Mouse (Mus musculus) CH12.LX (cell line): Measurements from ENCODE around the gene Zc3h15. TPM values are rescaled to one million over a fixed set of nuclear protein-coding genes. Genes with fewer than 3 reads are reported as not detected.
A peak's percentile ranks its signal among the peaks of the same experiment; 100 is the strongest.

Source experiments
- DNase-seq: peaks from one replicate; pipeline ENCODE4 v3.0.0-alpha.2; 2013; ENCODE audit errors: extremely low read depth
- H3K27ac ChIP-seq: 2 replicates; pipeline ENCODE4 v1.5.1; 2012; ENCODE audit warnings: low read depth, mild to moderate bottlenecking, control low read depth, moderate library complexity; ENCODE audit not compliant: insufficient read depth
- H3K27me3 ChIP-seq: replicated peaks from 2 replicates; pipeline ENCODE3; 2012; ENCODE audit warnings: inconsistent platforms
- H3K36me3 ChIP-seq, 2 experiments: replicated peaks in 1 of 2; 2 replicates each; pipeline versions ENCODE3 to v1.6.1; 2012; ENCODE audit warnings: inconsistent platforms in 1 of 2, low read length in 1 of 2, mild to moderate bottlenecking in 1 of 2, mixed read lengths in 1 of 2, moderate library complexity in 1 of 2; ENCODE audit not compliant: control insufficient read depth in 1 of 2, insufficient read depth in 1 of 2
- H3K4me1 ChIP-seq, 2 experiments: 2 replicates each; pipeline ENCODE4 v1.6.1; 2012; ENCODE audit warnings: inconsistent platforms in 1 of 2, moderate library complexity in 1 of 2; ENCODE audit not compliant: insufficient read depth in 2 of 2, control insufficient read depth in 1 of 2
- H3K4me2 ChIP-seq: 2 replicates; pipeline ENCODE4 v1.6.1; 2012; ENCODE audit warnings: low read depth, mild to moderate bottlenecking, control low read depth; ENCODE audit not compliant: poor library complexity, insufficient read depth, severe bottlenecking
- H3K4me3 ChIP-seq, 3 experiments: fragments of 150-350 bp in 1 of 3; sonication (generic) in 1 of 3; replicated peaks in 1 of 3; 2 replicates each; pipeline versions ENCODE3 to v1.5.1; 2011 to 2012; ENCODE audit warnings: low read depth in 2 of 3, low read length in 2 of 3, mild to moderate bottlenecking in 2 of 3, moderate library complexity in 2 of 3, control low read depth in 1 of 3, improper control_type of control experiment in 1 of 3, inconsistent platforms in 1 of 3, mixed read lengths in 1 of 3; ENCODE audit not compliant: poor library complexity in 1 of 3
- H3K79me2 ChIP-seq: replicated peaks from 2 replicates; pipeline ENCODE4 v1.6.1; 2012; ENCODE audit warnings: mild to moderate bottlenecking, moderate library complexity; ENCODE audit not compliant: control insufficient read depth, poor library complexity, insufficient read depth, severe bottlenecking; ENCODE audit errors: extremely low read depth
- H3K9ac ChIP-seq: 2 replicates; pipeline ENCODE4 v1.6.1; 2012; ENCODE audit warnings: low read depth, mild to moderate bottlenecking, control low read depth, moderate library complexity; ENCODE audit not compliant: insufficient read depth
- H3K9me3 ChIP-seq: replicated peaks from 2 replicates; pipeline ENCODE3; 2012; ENCODE audit warnings: low read length, inconsistent platforms, mixed read lengths
- BHLHE40 ChIP-seq: IDR thresholded peaks from 2 replicates; pipeline ENCODE4 v1.6.1; 2011; ENCODE audit warnings: mild to moderate bottlenecking, low read depth, low read length, improper control_type of control experiment
- CHD1 ChIP-seq: IDR thresholded peaks from 2 replicates; pipeline ENCODE4 v1.6.1; 2012; ENCODE audit warnings: low read depth, low read length, improper control_type of control experiment, inconsistent platforms
- CHD2 ChIP-seq: IDR thresholded peaks from 2 replicates; pipeline ENCODE4 v1.6.1; 2011; ENCODE audit warnings: low read length, improper control_type of control experiment
- CTCF ChIP-seq, 2 experiments: IDR thresholded peaks in 1 of 2; conservative IDR thresholded peaks in 1 of 2; 2 replicates each; pipeline ENCODE4 v1.5.1; 2011 to 2012; ENCODE audit warnings: low read depth in 2 of 2, low read length in 2 of 2, improper control_type of control experiment in 1 of 2, inconsistent platforms in 1 of 2, mild to moderate bottlenecking in 1 of 2, moderate library complexity in 1 of 2
- E2F4 ChIP-seq: IDR thresholded peaks from 2 replicates; pipeline ENCODE4 v1.6.1; 2011; ENCODE audit warnings: low read depth, low read length, improper control_type of control experiment; ENCODE audit not compliant: insufficient replicate concordance
- ELF1 ChIP-seq: IDR thresholded peaks from 2 replicates; pipeline ENCODE4 v1.6.1; 2014; ENCODE audit warnings: low read depth, mild to moderate bottlenecking, inconsistent platforms, low read length, improper control_type of control experiment
- EP300 ChIP-seq: IDR thresholded peaks from 2 replicates; pipeline ENCODE4 v1.6.1; 2011; ENCODE audit warnings: low read length, improper control_type of control experiment
- ETS1 ChIP-seq: conservative IDR thresholded peaks from 2 replicates; pipeline ENCODE4 v1.6.1; 2012; ENCODE audit warnings: low read depth, mild to moderate bottlenecking, inconsistent platforms, low read length, improper control_type of control experiment, moderate library complexity
- GABPA ChIP-seq: IDR thresholded peaks from 2 replicates; pipeline ENCODE4 v1.6.1; 2012; ENCODE audit warnings: low read depth, low read length, improper control_type of control experiment, inconsistent platforms; ENCODE audit not compliant: insufficient replicate concordance
- HCFC1 ChIP-seq: IDR thresholded peaks from 2 replicates; pipeline ENCODE4 v1.6.1; 2012; ENCODE audit warnings: low read depth, mild to moderate bottlenecking, inconsistent platforms, low read length, improper control_type of control experiment
- IRF4 ChIP-seq: IDR thresholded peaks from 2 replicates; pipeline ENCODE4 v1.6.1; 2014; ENCODE audit warnings: low read depth, mild to moderate bottlenecking, inconsistent platforms, low read length, improper control_type of control experiment
- JUN ChIP-seq: IDR thresholded peaks from 2 replicates; pipeline ENCODE4 v1.6.1; 2011; ENCODE audit warnings: low read depth, mild to moderate bottlenecking, low read length, improper control_type of control experiment, moderate library complexity; ENCODE audit not compliant: insufficient read depth
- JUND ChIP-seq: conservative IDR thresholded peaks from 2 replicates; pipeline ENCODE4 v1.6.1; 2011; ENCODE audit warnings: low read depth, low read length, improper control_type of control experiment
- KAT2A ChIP-seq: IDR thresholded peaks from 2 replicates; pipeline ENCODE4 v1.6.1; 2012; ENCODE audit warnings: low read length, improper control_type of control experiment, inconsistent platforms; ENCODE audit not compliant: insufficient replicate concordance
- MAFK ChIP-seq: IDR thresholded peaks from 2 replicates; pipeline ENCODE4 v1.6.1; 2011; ENCODE audit warnings: low read length, improper control_type of control experiment; ENCODE audit not compliant: insufficient replicate concordance
- MAX ChIP-seq: IDR thresholded peaks from 2 replicates; pipeline ENCODE4 v1.6.1; 2011; ENCODE audit warnings: low read length, improper control_type of control experiment
- MAZ ChIP-seq: IDR thresholded peaks from 2 replicates; pipeline ENCODE4 v1.6.1; 2012; ENCODE audit warnings: low read depth, mild to moderate bottlenecking, inconsistent platforms, low read length, improper control_type of control experiment, moderate library complexity
- MEF2A ChIP-seq: IDR thresholded peaks from 2 replicates; pipeline ENCODE4 v1.6.1; 2014; ENCODE audit warnings: low read depth, mild to moderate bottlenecking, inconsistent platforms, low read length, improper control_type of control experiment, borderline replicate concordance
- MXI1 ChIP-seq: IDR thresholded peaks from 2 replicates; pipeline ENCODE4 v1.6.1; 2011; ENCODE audit warnings: mild to moderate bottlenecking, low read depth, low read length, improper control_type of control experiment
- MYC ChIP-seq: IDR thresholded peaks from 2 replicates; pipeline ENCODE4 v1.6.1; 2011; ENCODE audit warnings: low read depth, mild to moderate bottlenecking, improper control_type of control experiment, low read length
- NELFE ChIP-seq: IDR thresholded peaks from 2 replicates; pipeline ENCODE4 v1.6.1; 2011; ENCODE audit warnings: low read depth, low read length, improper control_type of control experiment
- NRF1 ChIP-seq: IDR thresholded peaks from 2 replicates; pipeline ENCODE4 v1.6.1; 2014; ENCODE audit warnings: low read depth, mild to moderate bottlenecking, inconsistent platforms, low read length, improper control_type of control experiment, moderate library complexity
- PAX5 ChIP-seq: IDR thresholded peaks from 2 replicates; pipeline ENCODE4 v1.6.1; 2012; ENCODE audit warnings: low read length, inconsistent platforms, mixed read lengths
- POLR2A ChIP-seq: IDR thresholded peaks from 2 replicates; pipeline ENCODE4 v1.6.1; 2011; ENCODE audit warnings: low read depth, mild to moderate bottlenecking, improper control_type of control experiment, low read length
- POLR2AphosphoS2 ChIP-seq: IDR thresholded peaks from 2 replicates; pipeline ENCODE4 v1.6.1; 2011; ENCODE audit warnings: low read depth, low read length, improper control_type of control experiment
- RAD21 ChIP-seq: IDR thresholded peaks from 2 replicates; pipeline ENCODE4 v1.6.1; 2011; ENCODE audit warnings: low read depth, mild to moderate bottlenecking, low read length, improper control_type of control experiment, moderate library complexity
- RCOR1 ChIP-seq: conservative IDR thresholded peaks from 2 replicates; pipeline ENCODE4 v1.6.1; 2012; ENCODE audit warnings: low read depth, mild to moderate bottlenecking, inconsistent platforms, low read length, improper control_type of control experiment
- SIN3A ChIP-seq: IDR thresholded peaks from 2 replicates; pipeline ENCODE4 v1.6.1; 2012; ENCODE audit warnings: low read length, improper control_type of control experiment, inconsistent platforms
- SMC3 ChIP-seq: IDR thresholded peaks from 2 replicates; pipeline ENCODE4 v1.6.1; 2011; ENCODE audit warnings: low read depth, low read length, improper control_type of control experiment
- TBP ChIP-seq: conservative IDR thresholded peaks from 2 replicates; pipeline ENCODE4 v1.6.1; 2011; ENCODE audit warnings: low read depth, low read length, improper control_type of control experiment
- TCF12 ChIP-seq: IDR thresholded peaks from 2 replicates; pipeline ENCODE4 v1.6.1; 2014; ENCODE audit warnings: low read depth, mild to moderate bottlenecking, inconsistent platforms, low read length, improper control_type of control experiment
- UBTF ChIP-seq: IDR thresholded peaks from 2 replicates; pipeline ENCODE4 v1.6.1; 2012; ENCODE audit warnings: low read depth, mild to moderate bottlenecking, inconsistent platforms, low read length, improper control_type of control experiment, moderate library complexity
- USF1 ChIP-seq: IDR thresholded peaks from 2 replicates; pipeline ENCODE4 v1.6.1; 2014; ENCODE audit warnings: low read depth, mild to moderate bottlenecking, inconsistent platforms, low read length, improper control_type of control experiment
- USF2 ChIP-seq: conservative IDR thresholded peaks from 2 replicates; pipeline ENCODE4 v1.6.1; 2011; ENCODE audit warnings: low read depth, low read length, improper control_type of control experiment
- ZC3H11A ChIP-seq: IDR thresholded peaks from 2 replicates; pipeline ENCODE4 v1.6.1; 2012; ENCODE audit warnings: low read depth, mild to moderate bottlenecking, inconsistent platforms, low read length, improper control_type of control experiment
- ZKSCAN1 ChIP-seq: IDR thresholded peaks from 2 replicates; pipeline ENCODE4 v1.6.1; 2012; ENCODE audit warnings: low read depth, inconsistent platforms, low read length, improper control_type of control experiment, borderline replicate concordance
- ZMIZ1 ChIP-seq: IDR thresholded peaks from 2 replicates; pipeline ENCODE4 v1.6.1; 2012; ENCODE audit warnings: low read depth, mild to moderate bottlenecking, inconsistent platforms, low read length, improper control_type of control experiment
- ZNF384 ChIP-seq: IDR thresholded peaks from 2 replicates; pipeline ENCODE4 v1.6.1; 2012; ENCODE audit warnings: low read depth, low read length, improper control_type of control experiment, inconsistent platforms
- dilution Hi-C: fragments of 300-500 bp; cut with MboI; formaldehyde crosslinking; loops from 2 replicates; pipeline ENCODE4 v1.14.3; 2020; ENCODE audit warnings: low sequenced_read_pairs; ENCODE audit not compliant: extremely low pct_unique_long_range_greater_than_20kb, extremely low pct_ligation_motif_present
- in situ Hi-C: fragments of 300-500 bp; cut with MboI; formaldehyde crosslinking; loops from 3 replicates; pipeline ENCODE4 v1.14.3; 2019; ENCODE audit warnings: low sequenced_read_pairs, low pct_ligation_motif_present, low pct_unique_long_range_greater_than_20kb, mixed read lengths
- polyA plus RNA-seq: library from polyadenylated mRNA; unstranded; fragments of >175 nt; gene quantifications from 2 replicates; pipeline ENCODE4 v1.2.1, GENCODE M21; 2012; ENCODE audit warnings: low read depth; ENCODE audit not compliant: insufficient read length
- total RNA-seq, 2 experiments: library from RNA; depleted of rRNA; stranded (reverse); fragments of 300-350 nt in 1 of 2; fragments of >200 nt in 1 of 2; gene quantifications; 2 replicates each; pipeline ENCODE4 v1.2.3; 2012 to 2014

The Zc3h15 gene
- total and polyA plus RNA-seq, 3 experiments = 172 to 277 (median 233) TPM

DNA sequence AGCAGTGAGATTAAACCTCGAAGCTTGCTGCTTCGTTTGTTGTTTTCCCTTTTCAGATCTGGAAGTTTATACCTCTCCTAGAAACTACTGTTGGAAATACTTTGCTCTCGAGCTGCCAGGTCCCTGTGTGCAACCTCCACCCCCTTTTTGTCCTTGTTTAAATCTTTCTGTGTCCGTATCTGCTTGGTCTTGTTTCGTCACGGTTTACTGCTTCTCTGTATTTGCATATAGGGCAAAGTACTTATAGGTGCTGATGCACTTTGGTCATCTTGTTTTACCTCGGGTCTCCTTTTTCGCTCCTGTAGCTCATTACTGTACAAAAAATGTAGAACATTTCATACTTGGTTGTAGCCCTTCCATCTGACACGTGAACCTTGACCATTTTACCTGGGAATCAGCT lies 4.7 kb downstream of the Zc3h15 start:
- DNase-seq = peak; percentile 62
- H3K27me3 ChIP-seq = no peaks in the 10 kb centered on the region
- no peak for TF ChIP-seq USF1
- TF ChIP-seq NELFE = no peak
- no peak for TF ChIP-seq TCF12
- TF ChIP-seq JUN = no peak
- no peak for TF ChIP-seq RCOR1
- TF ChIP-seq ETS1 = peak; percentile 38; the same call in 1 of the 2 replicates
- TF ChIP-seq HCFC1 = no peak
- no peak for TF ChIP-seq JUND
- TF ChIP-seq NRF1 = no peak
- TF ChIP-seq RAD21 = no peak
- no peak for TF ChIP-seq PAX5
- TF ChIP-seq USF2 = no peak
- 0 out of 2 replicates have a peak, but pooled peaks have one; percentile 26 for TF ChIP-seq MXI1
- no peak for TF ChIP-seq ZC3H11A
- TF ChIP-seq UBTF = no peak
- TF ChIP-seq MYC = no peak
- TF ChIP-seq ZMIZ1 = no peak
- no peak for TF ChIP-seq MAZ
- TF ChIP-seq POLR2A = no peak
- no peak for TF ChIP-seq POLR2AphosphoS2
- no peak for TF ChIP-seq KAT2A
- peak; percentile 27; the same call in 1 of the 2 replicates for TF ChIP-seq MEF2A
- no peak for TF ChIP-seq GABPA
- no peak for TF ChIP-seq ZNF384
- no peak for TF ChIP-seq BHLHE40
- TF ChIP-seq CHD2 = 0 out of 2 replicates have a peak, but pooled peaks have one; percentile 20
- peak; percentile 55; the same call in 1 of the 2 replicates for TF ChIP-seq CHD1
- TF ChIP-seq SMC3 = no peak
- no peak for TF ChIP-seq E2F4
- no peak for TF ChIP-seq CTCF (conservative IDR thresholded peaks at IDR 0.05 in 1 of 2, IDR thresholded peaks at IDR 0.05 in 1 of 2; ENCODE audit: low read depth in 2 of 2, low read length in 2 of 2)
- no peak for TF ChIP-seq MAFK
- TF ChIP-seq EP300 = peak; percentile 43; the same call in 1 of the 2 replicates
- no peak for TF ChIP-seq ZKSCAN1
- TF ChIP-seq IRF4 = peak; percentile 8; the same call in 1 of the 2 replicates
- no peak; the same call in 1 of the 2 replicates for TF ChIP-seq SIN3A
- no peak for TF ChIP-seq MAX
- TF ChIP-seq ELF1 = no peak
- TF ChIP-seq TBP = peak; percentile 66; the same call in 1 of the 2 replicates
- dilution Hi-C loops = no loop called here
- peaks cover 85% of the 10 kb centered on the region for H3K79me2 ChIP-seq
- peak overlapping the region; percentile 67 for H3K4me2 ChIP-seq
- H3K4me3 ChIP-seq = no peak overlapping the region
- in situ Hi-C loops = no loop called here
- peaks cover 8 to 56% of the 10 kb centered on the region in 2 experiments; a peak in 3 of 4 replicates for H3K4me1 ChIP-seq
- peak overlapping the region; percentile 40; the same call in 1 of the 2 replicates for H3K9ac ChIP-seq
- peak overlapping the region; percentile 55 for H3K27ac ChIP-seq
- H3K36me3 ChIP-seq = peaks cover 12 to 37% of the 10 kb centered on the region in 2 experiments
- H3K9me3 ChIP-seq = no peaks in the 10 kb centered on the region
